Mouse (Mus musculus): Measurements from ENCODE around the gene Ehmt1. TPM values are rescaled to one million over a fixed set of nuclear protein-coding genes. Genes with fewer than 3 reads are reported as not detected.
"Not testable (repeated sequence)": the region's sequence is repeated elsewhere in the genome, so short reads cannot be mapped to it uniquely, and the experiment has no call there.

Gene Ehmt1
- total RNA-seq (2021): 10 to 100 TPM; 55.0 to 61.9 TPM
- long read RNA-seq, experiment 1, full-length matches to known transcripts: 8 of 15 reads
- long read RNA-seq, experiment 1, partial matches to known transcripts: 3 of 15 reads
- long read RNA-seq, experiment 1, other reads (novel, unspliced or antisense): 4 of 15 reads
- long read RNA-seq, experiment 2, full-length matches to known transcripts: 10 of 22 reads
- long read RNA-seq, experiment 2, partial matches to known transcripts: 8 of 22 reads
- long read RNA-seq, experiment 2, other reads (novel, unspliced or antisense): 4 of 22 reads

GRCm38 (mm10) chr2:24918930-24919838, at the start of gene Ehmt1:
TSS of gene Ehmt1 (minus strand) at chr2:24919614.
- DNase-seq (ENCODE audit: low spot score in 2 of 2): peak; percentile 93 to 95
- intact Hi-C loops (cut with DNase I): no loop called here

- DNase-seq (ENCODE audit: low spot score in 2 of 2): peak; percentile 89 to 91
- intact Hi-C loops (cut with DNase I): loop anchor here (5.0 kb wide), 1 partner anchor 220 kb away; the partner anchor contains the start of gene Nrarp
These were observed 43.0 kb upstream of the Ehmt1 start, which contains the start of gene Dph7 for GRCm38 (mm10) chr2:24962304-24963000. TSS of gene Dph7 (plus strand) at chr2:24962400.

GRCm38 (mm10) chr2:24960910-24961309, 41.5 kb upstream of the Ehmt1 start:
- DNase-seq (ENCODE audit: low spot score in 2 of 2): peak; percentile 45 to 49
- intact Hi-C loops (cut with DNase I): loop anchor here (5.0 kb wide), 1 partner anchor 221 kb away; the partner anchor contains the start of gene Nrarp

GRCm38 (mm10) chr2:24952537-24953055, 33.2 kb upstream of the Ehmt1 start:
- intact Hi-C loops (cut with DNase I): no loop called here

GRCm38 (mm10) chr2:24950189-24950535, 30.7 kb upstream of the Ehmt1 start:
- intact Hi-C loops (cut with DNase I): no loop called here
- no peak for DNase-seq (ENCODE audit: low spot score in 2 of 2)

More at GRCm38 (mm10) chr2:24952537-24953055, 33.2 kb upstream of the Ehmt1 start:
- DNase-seq (ENCODE audit: low spot score in 2 of 2): no peak

GRCm38 (mm10) chr2:24949421-24950188, 30.2 kb upstream of the Ehmt1 start, which contains the start of gene Zmynd19:
TSS of gene Zmynd19 (plus strand) at chr2:24949792.
- DNase-seq (ENCODE audit: low spot score in 2 of 2): peak; percentile 98
- intact Hi-C loops (cut with DNase I): no loop called here

- DNase-seq (ENCODE audit: low spot score in 2 of 2); intact Hi-C loops (cut with DNase I): not testable (repeated sequence)
These were observed 24.9 kb upstream of the Ehmt1 start for GRCm38 (mm10) chr2:24944304-24944703.

- no peak for DNase-seq (ENCODE audit: low spot score in 2 of 2)
- intact Hi-C loops (cut with DNase I): no loop called here
These were observed 22.7 kb upstream of the Ehmt1 start for GRCm38 (mm10) chr2:24942092-24942491.

- DNase-seq (ENCODE audit: low spot score in 2 of 2): peak; percentile 84 to 92
- intact Hi-C loops (cut with DNase I): no loop called here
These were observed 15.8 kb upstream of the Ehmt1 start, which contains the start of gene Arrdc1 for GRCm38 (mm10) chr2:24935057-24935796. TSS of gene Arrdc1 (minus strand) at chr2:24935252.

GRCm38 (mm10) chr2:24934441-24934963, 15.1 kb upstream of the Ehmt1 start:
- intact Hi-C loops (cut with DNase I): no loop called here

GRCm38 (mm10) chr2:24929593-24929992, 10.2 kb upstream of the Ehmt1 start:
- intact Hi-C loops (cut with DNase I): no loop called here

More at GRCm38 (mm10) chr2:24934441-24934963, 15.1 kb upstream of the Ehmt1 start:
- DNase-seq (ENCODE audit: low spot score in 2 of 2): peak in 1 of 2 experiments; percentile 23

GRCm38 (mm10) chr2:24929119-24929518, 9.7 kb upstream of the Ehmt1 start:
- intact Hi-C loops (cut with DNase I): no loop called here
- no peak for DNase-seq (ENCODE audit: low spot score in 2 of 2)

More at GRCm38 (mm10) chr2:24929593-24929992, 10.2 kb upstream of the Ehmt1 start:
- DNase-seq (ENCODE audit: low spot score in 2 of 2): no peak

GRCm38 (mm10) chr2:24927810-24928479, 8.5 kb upstream of the Ehmt1 start:
- intact Hi-C loops (cut with DNase I): no loop called here
- DNase-seq (ENCODE audit: low spot score in 2 of 2): no peak

GRCm38 (mm10) chr2:24926965-24927358, 7.5 kb upstream of the Ehmt1 start:
- DNase-seq (ENCODE audit: low spot score in 2 of 2): no peak
- intact Hi-C loops (cut with DNase I): no loop called here

- DNase-seq (ENCODE audit: low spot score in 2 of 2): no peak
- intact Hi-C loops (cut with DNase I): no loop called here
These were observed 7.0 kb upstream of the Ehmt1 start for GRCm38 (mm10) chr2:24926345-24926964.

- DNase-seq (ENCODE audit: low spot score in 2 of 2): no peak
- intact Hi-C loops (cut with DNase I): no loop called here
These were observed 5.9 kb upstream of the Ehmt1 start for GRCm38 (mm10) chr2:24925284-24925683.

GRCm38 (mm10) chr2:24923561-24923960, 4.1 kb upstream of the Ehmt1 start:
- intact Hi-C loops (cut with DNase I): no loop called here
- no peak for DNase-seq (ENCODE audit: low spot score in 2 of 2)

Measured in left cerebral cortex, postnatal 14 days (tissue).